Mouse (Mus musculus) hindbrain, postnatal 0 days (tissue): ENCODE data around the gene Tfcp2. TPM values are rescaled to one million over a fixed set of nuclear protein-coding genes. Genes with fewer than 3 reads are reported as not detected.
"Not testable (repeated sequence)": the region's sequence is repeated elsewhere in the genome, so short reads cannot be mapped to it uniquely, and the experiment has no call there.

ENCODE experiments used
- ATAC-seq: fragments of 200-750 bp; cut with Nextera tagmentation; 2 replicates; pipeline ENCODE4 v1.8.0; 2017; ENCODE audit warnings: mild to moderate bottlenecking, moderate TSS enrichment, moderate library complexity
- DNase-seq: peaks from one replicate; pipeline ENCODE4 v3.0.0-alpha.2; 2015; ENCODE audit warnings: low spot score
- H3K27ac ChIP-seq: fragments of 300-500 bp; sonication (generic); 2 replicates; pipeline ENCODE4 v1.5.1; 2014; ENCODE audit warnings: mild to moderate bottlenecking
- H3K27me3 ChIP-seq: fragments of 300-500 bp; sonication (generic); 2 replicates; pipeline ENCODE4 v1.6.1; 2014; ENCODE audit warnings: low read length, mixed read lengths; ENCODE audit not compliant: insufficient read depth
- H3K36me3 ChIP-seq: fragments of 300-500 bp; sonication (generic); 2 replicates; pipeline ENCODE4 v1.6.1; 2014; ENCODE audit warnings: low read length, mixed read lengths; ENCODE audit not compliant: insufficient read depth
- H3K4me1 ChIP-seq: fragments of 300-500 bp; sonication (generic); 2 replicates; pipeline ENCODE4 v1.6.1; 2014; ENCODE audit warnings: antibody characterized with exemption, low read length, mixed read lengths; ENCODE audit not compliant: insufficient read depth
- H3K4me2 ChIP-seq: fragments of 300-500 bp; sonication (generic); 2 replicates; pipeline ENCODE4 v1.6.1; 2014; ENCODE audit warnings: low read depth, mild to moderate bottlenecking, low read length, moderate library complexity, mixed read lengths
- H3K4me3 ChIP-seq: fragments of 300-500 bp; sonication (generic); 2 replicates; pipeline ENCODE4 v1.5.1; 2014; ENCODE audit warnings: low read length
- H3K9ac ChIP-seq: fragments of 300-500 bp; sonication (generic); replicated peaks from 2 replicates; pipeline ENCODE4 v1.6.1; 2014; ENCODE audit warnings: mild to moderate bottlenecking, low read length, moderate library complexity, mixed read lengths
- H3K9me3 ChIP-seq: fragments of 300-500 bp; sonication (generic); 2 replicates; pipeline ENCODE4 v1.6.1; 2016; ENCODE audit warnings: low read length, mixed read lengths
- CTCF ChIP-seq: IDR thresholded peaks from 2 replicates; pipeline ENCODE4 v1.5.1; 2016; ENCODE audit warnings: antibody characterized with exemption, control low read depth, low read depth
- WGBS: fragments of 180-500 bp; shearing (Covaris S2); extraction: QIAGEN DNeasy Blood & Tissue Kit; methylation state at CpG from one replicate; pipeline ENCODE4 v1.1.7; 2014; 5-methylcytosine and 5-hydroxymethylcytosine counted together
- polyA plus RNA-seq: library from polyadenylated mRNA; unstranded; fragments of >200 nt; fragmentation: Nextera tagmentation; extraction: Ambion mirVana; gene quantifications from 2 replicates; pipeline ENCODE4 v1.2.1, GENCODE M21; 2015
- total RNA-seq: library from RNA; depleted of rRNA; stranded (reverse); fragments of >200 nt; gene quantifications from 2 replicates; pipeline ENCODE4 v1.2.3, GENCODE M21; 2014

The Tfcp2 gene
- total and polyA plus RNA-seq, 2 experiments from 2014 or later = 27.1 to 34.9 TPM

DNA sequence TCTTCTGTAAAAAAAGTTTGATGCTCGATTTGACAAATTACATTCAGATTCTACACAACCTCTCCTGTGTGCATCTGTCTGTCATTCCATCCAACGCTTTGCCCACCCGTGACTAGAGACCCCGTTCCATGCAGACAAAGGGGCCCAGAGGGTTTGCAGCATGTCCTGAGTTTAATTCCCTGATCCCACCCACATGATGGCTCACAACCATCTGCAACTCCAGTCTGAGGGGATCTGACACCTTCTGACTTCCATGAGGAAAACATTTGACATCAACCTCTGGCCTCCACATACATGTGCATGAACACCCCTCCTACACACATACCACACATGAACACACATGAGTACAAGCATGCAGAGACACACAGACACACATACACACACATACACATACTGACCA is 10.4 kb downstream of the Tfcp2 start:
- Histone ChIP-seq H3K27ac (no peak overlapping the region), H3K36me3 (no peaks in the 10 kb centered on the region), H3K4me2 (no peak overlapping the region), H3K4me3 (no peak overlapping the region), H3K4me1 (no peaks in the 10 kb centered on the region), H3K9me3 (no peaks in the 10 kb centered on the region), H3K27me3 (no peaks in the 10 kb centered on the region), H3K9ac (no peak overlapping the region)
- ATAC-seq (no peak), DNase-seq (no peak)
- WGBS = 94% methylated on average over 4 of the region's 4 CpGs
- no peak for TF ChIP-seq CTCF

DNA sequence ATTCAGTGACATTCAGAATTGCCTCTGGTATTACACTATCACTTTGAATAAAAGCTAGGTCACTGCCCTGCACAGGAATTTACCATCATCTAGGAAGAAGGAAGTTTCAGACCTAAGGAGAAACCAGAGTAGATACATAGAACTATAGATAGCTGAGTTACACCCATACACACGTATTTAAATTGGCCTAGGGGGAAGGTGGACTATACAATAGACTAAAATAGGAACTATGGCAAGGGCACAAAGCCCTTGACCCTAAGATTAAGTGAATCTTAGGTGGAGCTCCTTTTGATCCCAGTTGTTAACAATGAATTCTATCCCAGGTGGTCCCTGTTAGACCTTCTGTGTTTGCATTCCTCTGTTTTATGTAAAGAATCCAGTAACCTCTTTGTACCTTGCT is 10.8 kb downstream of the Tfcp2 start:
- DNase-seq, H3K4me3 ChIP-seq, H3K9me3 ChIP-seq, H3K4me1 ChIP-seq, H3K27me3 ChIP-seq, H3K36me3 ChIP-seq, H3K27ac ChIP-seq, H3K4me2 ChIP-seq, H3K9ac ChIP-seq, ATAC-seq: not testable (repeated sequence)
- 80% methylated on average over 1 of the region's 1 CpGs for WGBS

DNA sequence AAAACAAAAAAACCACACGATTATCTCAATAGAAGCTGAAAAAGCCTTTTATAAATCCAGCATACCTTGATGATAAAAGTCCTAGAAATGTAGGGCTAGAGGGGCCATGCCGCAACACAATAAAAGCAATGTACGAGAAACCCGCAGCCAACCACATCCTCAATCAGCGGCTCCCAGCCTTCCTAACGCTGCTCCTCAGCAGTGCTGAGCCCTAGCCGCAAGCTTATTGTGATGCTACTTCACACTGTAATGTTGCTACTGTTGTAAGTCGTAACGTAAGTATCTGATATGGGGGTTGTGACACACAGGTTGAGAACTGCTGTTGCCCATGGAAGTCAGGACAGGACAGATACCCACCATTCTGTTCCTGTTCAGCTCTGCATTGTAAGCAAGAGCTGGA is 12.4 kb downstream of the Tfcp2 start:
- Histone ChIP-seq H3K27me3 (no peaks in the 10 kb centered on the region), H3K27ac (no peak overlapping the region), H3K9me3 (no peaks in the 10 kb centered on the region), H3K4me1 (no peaks in the 10 kb centered on the region), H3K36me3 (peaks cover 8% of the 10 kb centered on the region; the same call in 1 of the 2 replicates), H3K9ac (no peak overlapping the region), H3K4me2 (no peak overlapping the region), H3K4me3 (no peak overlapping the region)
- ATAC-seq (no peak), DNase-seq (no peak)
- 93% methylated on average over 9 of the region's 9 CpGs for WGBS
- no peak for TF ChIP-seq CTCF

DNA sequence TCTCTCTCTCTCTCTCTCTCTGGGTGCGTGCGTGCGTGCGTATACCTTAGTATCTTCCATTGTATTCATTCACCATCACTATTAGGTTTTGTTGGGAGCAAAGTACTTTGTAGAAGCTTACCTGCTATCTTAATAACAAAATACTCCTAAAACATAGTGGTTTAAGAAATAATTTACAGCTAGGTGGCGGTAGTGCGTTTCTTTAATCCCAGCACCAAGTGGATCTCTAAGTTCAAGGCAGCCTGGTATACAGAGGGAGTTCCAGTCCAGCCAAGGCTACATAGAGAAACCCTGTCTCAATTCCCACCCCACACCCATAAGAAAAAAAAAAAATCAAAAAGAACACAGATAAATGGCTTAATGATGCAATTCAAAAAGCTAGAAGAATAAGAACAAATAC is 13.9 kb downstream of the Tfcp2 start:
- Histone ChIP-seq H3K4me2 (no peak overlapping the region), H3K27me3 (no peaks in the 10 kb centered on the region), H3K27ac (no peak overlapping the region), H3K4me1 (no peaks in the 10 kb centered on the region), H3K4me3 (no peak overlapping the region), H3K9ac (no peak overlapping the region), H3K36me3 (peaks cover 8% of the 10 kb centered on the region; the same call in 1 of the 2 replicates), H3K9me3 (no peaks in the 10 kb centered on the region)
- no peak for ATAC-seq
- peak; percentile 68 for DNase-seq
- TF ChIP-seq CTCF = peak; percentile 54
- WGBS = 86% methylated on average over 6 of the region's 6 CpGs

DNA sequence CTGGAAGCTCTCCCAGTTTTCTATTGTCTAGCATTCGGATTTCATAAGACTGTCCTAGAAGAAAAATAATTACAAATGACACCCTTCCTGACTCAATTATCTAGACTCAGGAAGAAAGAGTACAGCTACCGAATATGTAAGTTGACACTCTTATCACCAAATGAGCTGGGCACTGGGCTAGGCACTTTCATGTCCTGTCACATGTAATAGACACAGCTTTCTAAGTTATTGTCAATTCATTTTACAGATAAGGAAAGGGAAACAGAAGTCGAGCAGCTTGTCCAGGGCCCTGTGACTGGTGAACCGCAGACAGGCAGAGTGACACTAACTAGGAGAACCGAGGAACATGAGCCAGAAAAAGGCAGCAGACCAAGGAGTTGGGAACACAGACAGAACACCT is 23.9 kb downstream of the Tfcp2 start:
- H3K4me1 ChIP-seq = no peaks in the 10 kb centered on the region
- no peak overlapping the region for H3K9ac ChIP-seq
- H3K9me3 ChIP-seq = no peaks in the 10 kb centered on the region
- TF ChIP-seq CTCF = no peak
- no peaks in the 10 kb centered on the region for H3K27me3 ChIP-seq
- no peaks in the 10 kb centered on the region for H3K36me3 ChIP-seq
- DNase-seq (no peak), ATAC-seq (no peak)
- H3K4me3 ChIP-seq = no peak overlapping the region
- no peak overlapping the region for H3K27ac ChIP-seq
- 80% methylated on average over 5 of the region's 5 CpGs for WGBS
- H3K4me2 ChIP-seq = no peak overlapping the region

DNA sequence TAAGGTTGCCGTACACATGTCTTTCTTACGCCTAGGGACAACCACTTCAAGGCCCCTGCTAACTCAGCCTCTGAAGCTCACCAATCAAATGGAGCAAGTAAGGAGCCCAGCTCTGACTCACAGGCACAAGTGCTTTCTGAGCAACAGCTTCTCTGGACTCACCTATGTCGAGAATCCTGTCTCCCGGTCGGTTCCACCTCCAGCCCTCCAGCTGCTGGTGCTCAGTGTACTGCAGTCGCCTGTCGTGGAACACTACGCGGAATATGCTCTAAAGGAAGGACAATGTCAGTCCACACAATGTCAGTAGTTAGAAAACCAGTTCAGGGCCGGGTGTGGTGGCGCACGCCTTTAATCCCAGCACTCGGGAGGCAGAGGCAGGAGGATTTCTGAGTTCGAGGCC is 26.4 kb downstream of the Tfcp2 start:
- WGBS = 98% methylated on average over 14 of the region's 14 CpGs

DNA sequence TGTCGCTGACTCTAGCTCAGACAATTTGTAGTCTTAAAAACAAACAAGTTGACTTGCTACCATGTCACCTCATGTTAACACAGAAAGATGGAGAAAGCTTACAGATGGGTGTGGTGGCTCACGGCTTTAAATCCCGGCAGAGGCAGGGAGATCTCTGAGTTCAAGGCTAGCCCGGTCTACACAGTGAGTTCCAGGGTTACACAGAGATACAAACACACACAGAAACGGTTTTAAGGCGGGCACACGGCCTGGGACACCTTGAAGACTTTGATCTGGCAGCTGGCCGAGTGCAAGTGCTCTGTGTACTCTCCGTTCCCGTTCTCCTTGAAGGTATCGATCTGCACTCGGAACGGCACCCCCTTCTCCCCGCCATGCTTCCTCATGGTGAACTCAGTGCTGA is 31.5 kb downstream of the Tfcp2 start:
- 96% methylated on average over 14 of the region's 14 CpGs for WGBS

More for the DNA sequence above, 26.4 kb downstream of the Tfcp2 start:
- ATAC-seq = no peak
- H3K36me3 ChIP-seq = peaks cover 8% of the 10 kb centered on the region; the same call in 1 of the 2 replicates
- H3K9me3 ChIP-seq = no peaks in the 10 kb centered on the region
- DNase-seq = no peak
- H3K27me3 ChIP-seq = no peaks in the 10 kb centered on the region
- no peaks in the 10 kb centered on the region for H3K4me1 ChIP-seq
- no peak overlapping the region for H3K4me2 ChIP-seq
- H3K27ac ChIP-seq = no peak overlapping the region
- H3K9ac ChIP-seq = no peak overlapping the region
- no peak overlapping the region for H3K4me3 ChIP-seq
- TF ChIP-seq CTCF = no peak

More for the DNA sequence above, 31.5 kb downstream of the Tfcp2 start:
- TF ChIP-seq CTCF = no peak
- Histone ChIP-seq H3K9ac (no peak overlapping the region), H3K4me1 (no peaks in the 10 kb centered on the region), H3K27me3 (no peaks in the 10 kb centered on the region), H3K4me3 (no peak overlapping the region), H3K9me3 (no peaks in the 10 kb centered on the region), H3K27ac (no peak overlapping the region), H3K36me3 (peaks cover 32% of the 10 kb centered on the region; the same call in 1 of the 2 replicates), H3K4me2 (no peak overlapping the region)
- no peak for DNase-seq
- no peak for ATAC-seq
